Mouse (Mus musculus) CD4-positive naive resting alpha-beta T cell, adult 76 days (primary cell): ENCODE data around the gene 5430402E10Rik. TPM values are rescaled to one million over a fixed set of nuclear protein-coding genes. Genes with fewer than 3 reads are reported as not detected.

Experiments
- total RNA-seq: library from RNA; stranded (reverse); gene quantifications from one replicate; pipeline ENCODE4 v1.2.4, GENCODE M21; 2023

Gene 5430402E10Rik
- not detected for total RNA-seq

GRCm38 (mm10) chrX:77924962-77925361 is at the start of gene 5430402E10Rik:
Gene 5430402E10Rik, minus strand, starts transcription at chrX:77925062.

Other genes with a start within 250 kb of the 5430402E10Rik start
- gene Prkx, start 128.8 kb downstream of the 5430402E10Rik start, total RNA-seq = 62.0 TPM
- gene Pbsn, start 71.4 kb downstream of the 5430402E10Rik start, total RNA-seq = not detected
- not detected for gene Gm14744, start 60.3 kb downstream of the 5430402E10Rik start, total RNA-seq
- gene Obp1a, start 166.3 kb upstream of the 5430402E10Rik start, total RNA-seq = not detected
- not detected for gene Gm5938, start 200.4 kb upstream of the 5430402E10Rik start, total RNA-seq